Mouse (Mus musculus) limb, embryonic 15.5 days (tissue): ENCODE results near the gene Dhrs11. TPM values are rescaled to one million over a fixed set of nuclear protein-coding genes. Genes with fewer than 3 reads are reported as not detected.
A peak's percentile ranks its signal among the peaks of the same experiment; 100 is the strongest.
"Not testable (repeated sequence)": the region's sequence is repeated elsewhere in the genome, so short reads cannot be mapped to it uniquely, and the experiment has no call there.

Experiments used
- ATAC-seq: fragments of 200-750 bp; cut with Nextera tagmentation; 2 replicates; pipeline ENCODE4 v1.8.0; 2017; ENCODE audit warnings: low read depth, moderate TSS enrichment; ENCODE audit not compliant: insufficient number of reproducible peaks, low FRiP score, low TSS enrichment
- H3K27ac ChIP-seq: fragments of 300-500 bp; sonication (generic); 2 replicates; pipeline ENCODE4 v1.5.1; 2015; ENCODE audit warnings: moderate library complexity, mild to moderate bottlenecking, inconsistent platforms
- H3K27me3 ChIP-seq: fragments of 300-500 bp; sonication (generic); 2 replicates; pipeline ENCODE4 v1.6.1; 2015; ENCODE audit warnings: inconsistent platforms
- H3K36me3 ChIP-seq: fragments of 300-500 bp; sonication (generic); 2 replicates; pipeline ENCODE4 v1.6.1; 2015; ENCODE audit warnings: inconsistent platforms
- H3K4me1 ChIP-seq: fragments of 300-500 bp; sonication (generic); 2 replicates; pipeline ENCODE4 v1.6.1; 2015; ENCODE audit warnings: inconsistent platforms
- H3K4me2 ChIP-seq: fragments of 300-500 bp; sonication (generic); 2 replicates; pipeline ENCODE4 v1.6.1; 2015; ENCODE audit warnings: mild to moderate bottlenecking, inconsistent platforms
- H3K4me3 ChIP-seq: fragments of 300-500 bp; sonication (generic); 2 replicates; pipeline ENCODE4 v1.5.1; 2015; ENCODE audit warnings: mild to moderate bottlenecking, inconsistent platforms
- H3K9ac ChIP-seq: fragments of 300-500 bp; sonication (generic); 2 replicates; pipeline ENCODE4 v1.6.1; 2015; ENCODE audit warnings: inconsistent platforms
- H3K9me3 ChIP-seq: fragments of 300-500 bp; sonication (generic); 2 replicates; pipeline ENCODE4 v1.6.1; 2016; ENCODE audit warnings: inconsistent platforms
- WGBS: fragments of 180-500 bp; shearing (Covaris S2); methylation state at CpG from one replicate; pipeline ENCODE4 v1.1.7; 2015; 5-methylcytosine and 5-hydroxymethylcytosine counted together
- polyA plus RNA-seq: library from polyadenylated mRNA; unstranded; fragments of >200 nt; fragmentation: Nextera tagmentation; extraction: Ambion mirVana; gene quantifications from 2 replicates; pipeline ENCODE4 v1.2.1, GENCODE M21; 2015

Dhrs11 gene
- polyA plus RNA-seq, 1 experiment from 2014 or later = 12.8 TPM

DNA sequence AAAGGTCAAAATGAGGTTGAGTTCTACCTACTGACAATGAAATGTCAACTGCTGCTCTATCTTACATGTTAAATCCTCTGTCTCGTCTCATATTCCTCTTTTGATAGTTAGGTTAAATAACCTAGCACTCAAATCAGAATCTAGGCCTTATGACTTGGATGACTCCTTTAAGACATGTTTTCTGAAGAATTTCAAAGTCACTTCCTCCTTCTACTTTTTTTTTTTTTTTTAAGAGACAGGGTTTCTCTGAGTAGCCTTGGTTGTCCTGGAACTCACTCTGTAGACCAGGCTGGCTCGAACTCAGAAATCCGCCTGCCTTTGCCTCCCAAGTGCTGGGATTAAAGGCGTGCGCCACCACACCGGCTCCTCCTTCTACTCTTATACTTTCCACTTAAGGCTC is 26.5 kb upstream of the Dhrs11 start:
- 0 out of 2 replicates have a peak overlapping the region, but pooled peaks have one; percentile 4 for H3K27ac ChIP-seq
- H3K4me2 ChIP-seq = no peak overlapping the region
- no peak overlapping the region for H3K4me3 ChIP-seq
- H3K36me3 ChIP-seq = peaks cover 57% of the 10 kb centered on the region
- H3K4me1 ChIP-seq = no peaks in the 10 kb centered on the region
- 93% methylated on average over 6 of the region's 6 CpGs for WGBS
- no peaks in the 10 kb centered on the region for H3K9me3 ChIP-seq
- H3K9ac ChIP-seq = no peak overlapping the region
- H3K27me3 ChIP-seq = no peaks in the 10 kb centered on the region
- no peak for ATAC-seq

DNA sequence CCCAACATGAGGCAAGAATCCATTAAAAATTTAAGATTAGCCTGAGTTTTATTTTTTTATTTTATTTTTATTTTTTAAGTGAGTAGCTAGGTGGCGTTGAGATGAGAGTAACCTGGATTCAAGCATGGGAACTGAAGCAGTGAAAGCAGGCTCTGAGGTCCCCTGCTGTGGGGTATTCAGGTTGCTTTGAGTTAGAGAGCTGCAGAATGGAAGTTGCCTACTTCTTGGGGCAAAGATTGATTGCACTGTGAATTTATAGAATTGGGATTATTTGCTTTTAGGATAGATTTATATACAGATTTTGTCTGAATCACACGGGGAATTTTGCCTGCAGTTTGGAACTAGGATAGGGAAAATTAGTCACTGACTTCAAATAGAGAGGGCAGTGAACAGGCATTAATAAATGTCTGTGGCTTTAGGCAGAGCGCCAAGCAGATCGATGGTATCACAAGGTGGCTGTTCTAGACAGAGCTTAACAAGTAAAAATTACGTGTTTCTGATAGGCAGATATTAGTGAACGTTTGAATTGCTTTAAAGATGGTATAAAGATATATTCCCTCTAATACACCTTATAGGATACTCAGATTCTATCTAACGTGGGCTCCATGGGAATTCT is 18.8 kb upstream of the Dhrs11 start:
- Histone ChIP-seq H3K9ac (no peak overlapping the region), H3K4me1 (no peaks in the 10 kb centered on the region), H3K27me3 (no peaks in the 10 kb centered on the region), H3K4me3 (no peak overlapping the region), H3K27ac (no peak overlapping the region), H3K4me2 (no peak overlapping the region), H3K9me3 (no peaks in the 10 kb centered on the region), H3K36me3 (peaks cover 67% of the 10 kb centered on the region)
- 83% methylated on average over 7 of the region's 7 CpGs for WGBS
- no peak for ATAC-seq

DNA sequence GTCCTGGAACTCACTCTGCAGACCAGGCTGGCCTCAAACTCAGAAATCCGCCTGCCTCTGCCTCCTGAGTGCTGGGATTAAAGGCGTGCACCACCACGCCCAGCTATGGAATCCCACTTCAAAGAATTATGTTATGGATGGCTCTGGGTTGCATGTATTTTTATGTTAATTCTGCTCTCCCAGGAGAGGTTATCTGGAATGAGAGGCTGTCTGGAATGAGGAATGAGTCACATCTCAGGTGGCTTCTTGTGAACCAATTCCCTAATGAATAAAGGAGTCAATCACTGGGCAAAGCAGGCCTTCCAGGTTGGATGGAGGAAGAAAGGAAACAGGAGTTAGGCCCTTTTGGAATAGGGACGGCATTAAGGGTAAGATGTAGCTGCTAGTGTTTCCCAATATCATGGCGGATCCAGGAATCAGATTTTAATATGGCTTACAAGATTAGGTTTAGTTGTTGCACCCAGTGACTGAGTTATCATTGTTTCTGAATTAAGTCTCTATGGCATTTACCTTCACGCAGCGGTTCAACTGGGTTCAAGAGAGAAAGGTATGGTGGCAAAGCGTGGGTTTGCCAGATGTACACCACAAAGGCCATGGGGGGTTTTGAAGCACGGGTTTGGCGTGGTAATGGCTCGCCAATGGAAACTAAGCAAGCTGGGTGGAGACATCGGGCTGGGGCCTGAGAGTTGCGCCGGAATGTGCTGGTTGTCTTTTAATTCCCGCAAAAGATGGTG is 18.1 kb upstream of the Dhrs11 start:
- H3K9ac ChIP-seq = no peak overlapping the region
- no peak for ATAC-seq
- WGBS = 96% methylated on average over 15 of the region's 15 CpGs

DNA sequence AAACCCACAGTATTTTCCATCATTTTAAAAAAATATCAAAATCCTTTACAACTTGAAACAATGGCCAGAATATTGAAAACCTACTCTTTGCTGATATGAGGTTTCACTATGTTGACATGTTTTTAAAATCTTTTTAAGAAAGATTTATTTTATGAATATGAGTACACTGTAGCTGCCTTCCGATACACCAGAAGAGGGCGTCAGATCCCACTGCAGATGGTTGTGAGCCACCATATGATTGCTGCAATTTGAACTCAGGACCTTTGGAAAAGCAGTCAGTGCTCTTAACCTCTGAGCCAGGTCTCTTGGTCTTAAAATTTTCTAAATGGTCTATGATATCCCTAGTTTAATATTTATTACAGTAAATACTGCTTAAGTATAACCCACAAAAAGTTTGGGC is 10.5 kb upstream of the Dhrs11 start:
- H3K9ac ChIP-seq = no peak overlapping the region
- no peak overlapping the region for H3K4me3 ChIP-seq
- 89% methylated on average over 2 of the region's 2 CpGs for WGBS
- no peak overlapping the region for H3K27ac ChIP-seq
- H3K9me3 ChIP-seq = no peaks in the 10 kb centered on the region
- no peak for ATAC-seq
- H3K36me3 ChIP-seq = peaks cover 66% of the 10 kb centered on the region
- H3K27me3 ChIP-seq = no peaks in the 10 kb centered on the region
- H3K4me1 ChIP-seq = no peaks in the 10 kb centered on the region
- H3K4me2 ChIP-seq = no peak overlapping the region

More for the DNA sequence above, 18.1 kb upstream of the Dhrs11 start:
- Histone ChIP-seq H3K27ac (no peak overlapping the region), H3K4me2 (no peak overlapping the region), H3K4me3 (no peak overlapping the region), H3K9me3 (no peaks in the 10 kb centered on the region), H3K4me1 (no peaks in the 10 kb centered on the region), H3K27me3 (no peaks in the 10 kb centered on the region), H3K36me3 (peaks cover 65% of the 10 kb centered on the region)

DNA sequence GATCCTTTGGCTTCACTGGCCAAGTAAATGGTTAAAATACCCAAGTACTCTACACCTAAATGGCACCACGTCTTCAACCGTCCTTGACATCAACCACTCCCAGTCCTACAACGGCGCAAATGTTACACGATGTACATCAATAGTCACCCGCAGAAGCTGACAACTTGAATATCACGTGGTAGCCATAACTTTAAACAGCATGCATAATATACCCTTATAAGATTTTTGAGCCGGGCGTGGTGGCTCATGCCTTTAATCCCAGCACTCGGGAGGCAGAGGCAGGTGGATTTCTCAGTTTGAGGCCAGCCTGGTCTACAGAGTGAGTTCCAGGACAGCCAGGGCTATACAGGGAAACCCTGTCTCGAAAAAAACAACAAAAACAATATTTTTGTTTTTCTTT is 701 bp upstream of the Dhrs11 start:
- H3K9me3 ChIP-seq, H3K27me3 ChIP-seq, ATAC-seq: not testable (repeated sequence)
- peak overlapping the region; percentile 67 for H3K4me3 ChIP-seq
- H3K36me3 ChIP-seq = peaks cover 39% of the 10 kb centered on the region
- 73% methylated on average over 11 of the region's 11 CpGs for WGBS
- peaks cover 15% of the 10 kb centered on the region for H3K4me1 ChIP-seq
- H3K9ac ChIP-seq = peak overlapping the region; percentile 55; the same call in 1 of the 2 replicates
- H3K4me2 ChIP-seq = peak overlapping the region; percentile 83
- peak overlapping the region; percentile 87 for H3K27ac ChIP-seq

DNA sequence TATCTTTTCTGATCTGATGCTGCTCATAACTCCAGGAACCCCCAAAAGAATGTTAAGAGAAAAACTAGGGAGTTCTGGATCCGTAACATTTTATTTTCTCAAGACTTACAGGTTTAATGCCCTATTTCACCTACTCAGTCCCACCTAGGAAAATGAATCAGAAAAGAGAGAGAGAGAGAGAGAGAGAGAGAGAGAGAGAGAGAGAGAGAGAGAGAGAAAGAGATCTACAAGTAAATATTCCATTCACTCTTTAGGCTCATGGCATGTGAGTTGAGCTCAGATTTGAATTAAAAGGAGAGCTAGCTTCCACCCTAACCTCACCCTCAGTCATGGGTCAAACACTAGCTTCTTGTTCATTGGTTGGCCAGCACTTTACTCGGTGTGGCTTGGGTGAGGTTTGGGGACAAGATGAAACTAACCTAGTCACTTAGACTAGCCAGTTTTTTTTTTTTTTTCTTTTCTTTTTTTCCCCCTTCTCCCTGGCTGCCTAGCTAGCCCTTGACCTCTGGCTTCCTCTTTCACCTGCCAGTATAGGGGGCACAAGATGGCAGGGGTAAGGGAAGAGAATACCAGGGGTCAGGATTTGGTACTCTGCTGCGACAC is 792 bp downstream of the Dhrs11 start:
- Histone ChIP-seq H3K27me3 (no peaks in the 10 kb centered on the region), H3K4me3 (peak overlapping the region; percentile 67), H3K9ac (peak overlapping the region; percentile 55; the same call in 1 of the 2 replicates), H3K27ac (no peak overlapping the region; the same call in 1 of the 2 replicates), H3K4me2 (peak overlapping the region; percentile 83), H3K36me3 (peaks cover 28% of the 10 kb centered on the region), H3K9me3 (no peaks in the 10 kb centered on the region), H3K4me1 (peaks cover 22% of the 10 kb centered on the region)
- ATAC-seq = no peak
- 40% methylated on average over 3 of the region's 3 CpGs for WGBS

DNA sequence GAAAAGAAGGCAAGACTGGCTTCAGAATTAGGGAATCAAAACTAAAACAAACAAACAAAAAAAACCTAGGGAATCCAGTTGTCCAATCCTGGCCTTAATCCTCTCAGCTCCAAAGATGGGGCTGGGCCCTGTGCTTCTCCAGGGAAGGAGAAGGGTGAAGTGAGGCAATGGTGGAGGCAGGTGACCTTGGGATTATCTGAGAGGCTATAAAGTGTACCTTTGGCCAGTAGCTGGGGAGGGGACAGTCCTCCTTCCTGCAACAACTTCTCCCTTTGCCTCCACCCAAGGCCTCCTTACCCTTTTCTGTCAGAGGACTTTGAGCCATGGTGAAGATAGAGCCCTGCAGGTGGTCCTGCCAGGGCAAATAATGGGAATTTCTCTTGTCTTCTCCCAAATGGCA is 1.3 kb downstream of the Dhrs11 start:
- Histone ChIP-seq H3K4me3 (no peak overlapping the region), H3K36me3 (peaks cover 26% of the 10 kb centered on the region), H3K27ac (no peak overlapping the region), H3K9me3 (no peaks in the 10 kb centered on the region), H3K27me3 (no peaks in the 10 kb centered on the region), H3K4me2 (no peak overlapping the region), H3K9ac (no peak overlapping the region), H3K4me1 (peaks cover 23% of the 10 kb centered on the region)
- ATAC-seq = no peak

DNA sequence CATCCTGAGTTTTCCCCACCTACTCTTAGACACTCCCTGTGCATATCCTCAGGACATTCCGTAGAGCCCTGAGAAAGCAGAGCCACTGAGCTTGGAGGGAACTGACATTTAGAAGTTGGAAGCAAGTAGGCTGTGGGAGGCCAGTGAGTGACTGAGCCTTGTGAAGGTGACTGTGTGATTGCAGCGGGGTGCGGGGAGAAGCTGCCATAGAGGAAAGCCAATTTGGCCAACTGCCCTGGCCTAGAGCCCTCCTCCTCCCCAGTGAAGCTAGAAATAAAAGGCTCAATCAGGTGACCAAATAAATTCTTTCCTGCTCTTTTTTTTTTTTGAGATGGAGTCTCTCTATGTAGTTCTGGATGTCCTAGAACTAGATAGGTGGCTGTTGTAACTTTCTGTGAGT is 2.6 kb downstream of the Dhrs11 start:
- Histone ChIP-seq H3K36me3 (peaks cover 15% of the 10 kb centered on the region), H3K27me3 (no peaks in the 10 kb centered on the region), H3K4me2 (no peak overlapping the region), H3K27ac (no peak overlapping the region; the same call in 1 of the 2 replicates), H3K9ac (no peak overlapping the region), H3K9me3 (no peaks in the 10 kb centered on the region), H3K4me3 (no peak overlapping the region), H3K4me1 (peaks cover 23% of the 10 kb centered on the region)
- WGBS = 48% methylated on average over 3 of the region's 3 CpGs
- ATAC-seq = no peak

DNA sequence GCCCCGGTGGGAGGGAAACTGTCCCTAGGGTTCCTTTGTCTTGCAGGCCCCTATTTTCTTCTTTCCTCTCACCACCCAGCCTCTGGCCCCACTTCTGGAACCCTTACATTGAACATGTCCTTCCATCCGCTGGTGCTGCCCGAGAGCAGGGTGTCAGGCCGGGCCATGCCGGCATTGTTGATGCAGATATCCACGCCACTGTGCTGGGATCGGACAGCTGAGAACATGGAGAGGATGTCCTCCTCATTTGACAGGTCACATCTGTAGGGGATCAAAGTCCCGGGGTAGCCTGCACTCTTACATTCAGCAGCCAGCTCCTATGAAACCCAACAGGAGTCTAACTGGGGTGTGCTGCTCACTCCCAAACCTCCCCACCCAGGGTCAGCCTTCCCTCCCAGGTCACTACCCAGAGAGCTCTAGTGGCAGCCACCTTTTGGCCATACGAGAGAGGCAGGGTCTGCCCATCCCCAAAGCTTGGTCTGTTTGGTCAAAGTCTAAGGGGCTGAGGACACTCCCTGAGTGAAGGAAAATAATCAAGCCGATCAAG is 3.5 kb downstream of the Dhrs11 start:
- 84% methylated on average over 10 of the region's 10 CpGs for WGBS
- H3K36me3 ChIP-seq = peaks cover 10% of the 10 kb centered on the region; the same call in 1 of the 2 replicates
- ATAC-seq = no peak
- peaks cover 23% of the 10 kb centered on the region for H3K4me1 ChIP-seq
- H3K9me3 ChIP-seq = no peaks in the 10 kb centered on the region
- no peak overlapping the region for H3K4me2 ChIP-seq
- H3K9ac ChIP-seq = no peak overlapping the region
- H3K27ac ChIP-seq = no peak overlapping the region
- no peaks in the 10 kb centered on the region for H3K27me3 ChIP-seq
- no peak overlapping the region for H3K4me3 ChIP-seq

DNA sequence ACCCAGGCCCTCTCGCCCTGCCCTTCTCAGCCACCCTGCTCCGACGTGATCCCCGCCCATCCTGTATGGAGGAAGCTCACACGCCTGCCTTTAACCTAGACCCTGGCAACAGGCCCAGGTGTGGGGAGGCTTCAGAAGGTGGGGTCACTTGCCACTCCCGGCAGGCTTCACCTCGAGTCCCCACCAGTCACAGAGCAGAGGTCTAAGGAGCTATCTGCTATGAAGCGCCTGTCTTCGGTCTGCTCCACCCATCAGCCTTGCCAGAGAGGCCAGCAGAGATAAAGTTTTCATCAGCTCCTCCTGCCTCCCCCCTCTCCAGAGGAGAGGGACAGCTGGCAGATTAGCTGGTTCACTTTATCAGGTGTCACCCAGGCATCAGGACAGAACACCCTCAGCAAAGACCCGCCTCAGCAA is 5.3 kb downstream of the Dhrs11 start:
- H3K4me1 ChIP-seq = peaks cover 37% of the 10 kb centered on the region
- 0 out of 2 replicates have a peak, but pooled peaks cover 5% of the 10 kb centered on the region for H3K36me3 ChIP-seq
- H3K4me3 ChIP-seq = no peak overlapping the region
- ATAC-seq = no peak
- no peaks in the 10 kb centered on the region for H3K9me3 ChIP-seq
- H3K4me2 ChIP-seq = no peak overlapping the region
- H3K9ac ChIP-seq = no peak overlapping the region
- H3K27me3 ChIP-seq = no peaks in the 10 kb centered on the region
- 54% methylated on average over 10 of the region's 10 CpGs for WGBS
- no peak overlapping the region for H3K27ac ChIP-seq

DNA sequence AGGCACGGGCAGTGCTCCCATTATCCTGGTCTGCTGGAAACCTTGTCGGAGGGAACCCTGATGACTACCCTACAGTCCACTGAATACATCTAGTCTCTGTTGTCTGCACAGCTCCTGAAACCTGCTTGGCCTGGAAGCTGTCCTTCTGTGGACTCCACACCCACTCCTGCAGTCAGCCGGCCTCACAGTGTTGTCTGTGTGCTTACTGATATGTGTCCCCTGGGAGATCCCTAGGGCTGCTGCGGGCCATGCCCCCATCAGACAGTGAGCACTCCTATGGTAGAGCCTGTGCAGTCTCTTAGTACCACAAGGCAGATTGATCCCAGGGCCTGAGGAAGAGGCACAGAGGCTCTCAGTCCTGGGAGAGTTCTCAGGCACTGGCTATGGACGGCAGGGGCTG is 6.3 kb downstream of the Dhrs11 start:
- H3K27me3 ChIP-seq = no peaks in the 10 kb centered on the region
- H3K36me3 ChIP-seq = 0 out of 2 replicates have a peak, but pooled peaks cover 5% of the 10 kb centered on the region
- ATAC-seq = no peak
- H3K4me1 ChIP-seq = peaks cover 36% of the 10 kb centered on the region
- H3K9me3 ChIP-seq = no peaks in the 10 kb centered on the region
- WGBS = 86% methylated on average over 5 of the region's 5 CpGs
- H3K4me3 ChIP-seq = no peak overlapping the region
- no peak overlapping the region for H3K4me2 ChIP-seq
- no peak overlapping the region for H3K27ac ChIP-seq
- no peak overlapping the region for H3K9ac ChIP-seq
